Mouse (Mus musculus) lung, adult 2 months (tissue): ENCODE measurements at regions not wholly inside any gene's neighbourhood (a gene's known extent, or its start where the extent isn't known, plus 50 kb on each side); places are given as distances from the start of the nearest gene placed in this dataset.

ENCODE experiments used
- CTCF ChIP-seq: fragments of 200-500 bp; IDR thresholded peaks from 2 replicates; pipeline ENCODE4 v1.5.1; 2011; ENCODE audit warnings: mild to moderate bottlenecking, low read length, control low read depth; ENCODE audit not compliant: insufficient read depth
- POLR2A ChIP-seq: fragments of 200-500 bp; IDR thresholded peaks from 2 replicates; pipeline ENCODE4 v1.6.1; 2011; ENCODE audit warnings: low read depth, mild to moderate bottlenecking, control low read depth, low read length, borderline replicate concordance; ENCODE audit errors: extremely low read depth

DNA sequence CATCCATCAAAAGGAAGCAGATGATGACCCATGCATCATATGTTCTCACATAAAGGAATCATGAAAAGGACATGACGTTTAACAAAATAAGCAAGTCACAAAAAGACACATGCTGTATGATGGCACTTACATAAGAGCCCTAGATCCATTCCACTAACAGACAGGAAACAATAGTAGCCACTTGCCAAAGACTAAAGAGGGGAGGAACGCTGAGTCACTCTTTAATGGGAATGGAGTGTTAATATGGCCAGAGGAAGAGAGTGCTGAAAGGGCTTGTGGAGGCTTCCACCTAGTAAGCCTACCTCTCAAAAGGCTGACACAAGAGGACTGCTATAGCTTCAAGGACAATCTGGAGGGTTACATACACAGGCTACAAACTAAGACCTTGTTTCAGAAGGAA is 308.2 kb upstream of the Trib2 start:
- TF ChIP-seq POLR2A, result no peak
- no peak for TF ChIP-seq CTCF
